Mouse (Mus musculus): Measurements from ENCODE around the gene Tnfaip8l2. TPM values are rescaled to one million over a fixed set of nuclear protein-coding genes. Genes with fewer than 3 reads are reported as not detected.

Tnfaip8l2 gene
- polyA plus RNA-seq, 1 experiment from 2014 or later: 4.7 TPM

GRCm38 (mm10) chr3:95147924-95148323 lies 5.8 kb upstream of the Tnfaip8l2 start:
- Histone ChIP-seq H3K4me3 (ENCODE audit: low read depth, low read length) (no peak overlapping the region), H3K4me1 (ENCODE audit: control insufficient read depth, insufficient read depth, low read length) (no peaks in the 10 kb centered on the region), H3K9me3 (ENCODE audit: control insufficient read depth, low read depth, low read length) (no peaks in the 10 kb centered on the region), H3K9ac (replicated peaks; ENCODE audit: low read depth, low read length) (no peak overlapping the region), H3K27me3 (ENCODE audit: control insufficient read depth, insufficient read depth, low read length) (no peaks in the 10 kb centered on the region), H3K36me3 (ENCODE audit: control insufficient read depth, insufficient read depth, low read length) (no peaks in the 10 kb centered on the region), H3K4me2 (replicated peaks; ENCODE audit: low read depth, low read length) (no peak overlapping the region), H3K27ac (ENCODE audit: low read length) (no peak overlapping the region)
- WGBS: 49% methylated on average over 3 of the region's 3 CpGs
- no peak for ATAC-seq (ENCODE audit: insufficient number of reproducible peaks, insufficient read depth, low FRiP score, low read depth)

DNA sequence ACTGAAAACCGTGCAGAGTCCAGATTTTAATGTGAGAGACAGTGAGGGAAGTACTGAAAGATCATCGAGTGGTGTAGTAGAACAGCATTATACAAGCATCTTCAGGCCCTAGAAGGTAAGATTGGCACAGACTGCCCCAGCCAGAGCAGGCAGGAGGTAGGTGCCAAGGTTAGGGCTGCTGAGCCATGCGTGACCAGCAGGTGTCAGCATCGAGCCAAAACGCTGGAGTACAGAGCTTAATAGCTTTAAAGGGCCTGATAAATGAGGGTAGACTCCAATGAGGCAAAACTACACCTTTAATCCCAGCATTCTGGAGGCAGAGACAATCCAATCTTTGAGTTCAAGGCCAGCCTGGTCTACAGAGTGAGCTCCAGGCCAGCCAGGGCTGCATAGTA lies 454 bp upstream of the Tnfaip8l2 start:
- WGBS: 7% methylated on average over 5 of the region's 5 CpGs
- peak; percentile 66; the same call in 1 of the 2 replicates for ATAC-seq (ENCODE audit: insufficient number of reproducible peaks, insufficient read depth, low FRiP score, low read depth)

GRCm38 (mm10) chr3:95141474-95141873 lies 686 bp downstream of the Tnfaip8l2 start:
- H3K9ac ChIP-seq (replicated peaks; ENCODE audit: low read depth, low read length): no peak overlapping the region
- H3K36me3 ChIP-seq (ENCODE audit: control insufficient read depth, insufficient read depth, low read length): peaks cover 5% of the 10 kb centered on the region; the same call in 1 of the 2 replicates
- no peak overlapping the region for H3K4me2 ChIP-seq (replicated peaks; ENCODE audit: low read depth, low read length)
- no peak for ATAC-seq (ENCODE audit: insufficient number of reproducible peaks, insufficient read depth, low FRiP score, low read depth)
- WGBS: 91% methylated on average over 9 of the region's 9 CpGs
- no peaks in the 10 kb centered on the region for H3K4me1 ChIP-seq (ENCODE audit: control insufficient read depth, insufficient read depth, low read length)
- H3K9me3 ChIP-seq (ENCODE audit: control insufficient read depth, low read depth, low read length): no peaks in the 10 kb centered on the region
- H3K4me3 ChIP-seq (ENCODE audit: low read depth, low read length): no peak overlapping the region
- H3K27me3 ChIP-seq (ENCODE audit: control insufficient read depth, insufficient read depth, low read length): no peaks in the 10 kb centered on the region
- no peak overlapping the region for H3K27ac ChIP-seq (ENCODE audit: low read length)

More for the DNA sequence above, 454 bp upstream of the Tnfaip8l2 start:
- no peak overlapping the region for H3K4me2 ChIP-seq (replicated peaks; ENCODE audit: low read depth, low read length)
- H3K36me3 ChIP-seq (ENCODE audit: control insufficient read depth, insufficient read depth, low read length): peaks cover 5% of the 10 kb centered on the region; the same call in 1 of the 2 replicates
- no peaks in the 10 kb centered on the region for H3K4me1 ChIP-seq (ENCODE audit: control insufficient read depth, insufficient read depth, low read length)
- no peak overlapping the region for H3K4me3 ChIP-seq (ENCODE audit: low read depth, low read length)
- no peaks in the 10 kb centered on the region for H3K27me3 ChIP-seq (ENCODE audit: control insufficient read depth, insufficient read depth, low read length)
- H3K27ac ChIP-seq (ENCODE audit: low read length): no peak overlapping the region
- no peaks in the 10 kb centered on the region for H3K9me3 ChIP-seq (ENCODE audit: control insufficient read depth, low read depth, low read length)
- H3K9ac ChIP-seq (replicated peaks; ENCODE audit: low read depth, low read length): no peak overlapping the region

- 93% methylated on average over 6 of the region's 6 CpGs for WGBS
- no peaks in the 10 kb centered on the region for H3K4me1 ChIP-seq (ENCODE audit: control insufficient read depth, insufficient read depth, low read length)
- no peaks in the 10 kb centered on the region for H3K27me3 ChIP-seq (ENCODE audit: control insufficient read depth, insufficient read depth, low read length)
- no peak overlapping the region for H3K4me3 ChIP-seq (ENCODE audit: low read depth, low read length)
- no peak overlapping the region for H3K4me2 ChIP-seq (replicated peaks; ENCODE audit: low read depth, low read length)
- no peaks in the 10 kb centered on the region for H3K9me3 ChIP-seq (ENCODE audit: control insufficient read depth, low read depth, low read length)
- H3K36me3 ChIP-seq (ENCODE audit: control insufficient read depth, insufficient read depth, low read length): peaks cover 5% of the 10 kb centered on the region; the same call in 1 of the 2 replicates
- no peak for ATAC-seq (ENCODE audit: insufficient number of reproducible peaks, insufficient read depth, low FRiP score, low read depth)
- no peak overlapping the region for H3K27ac ChIP-seq (ENCODE audit: low read length)
- H3K9ac ChIP-seq (replicated peaks; ENCODE audit: low read depth, low read length): no peak overlapping the region
Observed at GRCm38 (mm10) chr3:95140795-95141194, 1.4 kb downstream of the Tnfaip8l2 start.

GRCm38 (mm10) chr3:95140289-95140595 lies 1.9 kb downstream of the Tnfaip8l2 start:
- H3K4me2 ChIP-seq (replicated peaks; ENCODE audit: low read depth, low read length): no peak overlapping the region
- 0 out of 2 replicates have a peak, but pooled peaks cover 3% of the 10 kb centered on the region for H3K4me1 ChIP-seq (ENCODE audit: control insufficient read depth, insufficient read depth, low read length)
- no peaks in the 10 kb centered on the region for H3K27me3 ChIP-seq (ENCODE audit: control insufficient read depth, insufficient read depth, low read length)
- 68% methylated on average over 18 of the region's 18 CpGs for WGBS
- ATAC-seq (ENCODE audit: insufficient number of reproducible peaks, insufficient read depth, low FRiP score, low read depth): no peak
- H3K4me3 ChIP-seq (ENCODE audit: low read depth, low read length): no peak overlapping the region
- H3K27ac ChIP-seq (ENCODE audit: low read length): no peak overlapping the region
- no peaks in the 10 kb centered on the region for H3K9me3 ChIP-seq (ENCODE audit: control insufficient read depth, low read depth, low read length)
- H3K9ac ChIP-seq (replicated peaks; ENCODE audit: low read depth, low read length): no peak overlapping the region
- H3K36me3 ChIP-seq (ENCODE audit: control insufficient read depth, insufficient read depth, low read length): peaks cover 5% of the 10 kb centered on the region; the same call in 1 of the 2 replicates

DNA sequence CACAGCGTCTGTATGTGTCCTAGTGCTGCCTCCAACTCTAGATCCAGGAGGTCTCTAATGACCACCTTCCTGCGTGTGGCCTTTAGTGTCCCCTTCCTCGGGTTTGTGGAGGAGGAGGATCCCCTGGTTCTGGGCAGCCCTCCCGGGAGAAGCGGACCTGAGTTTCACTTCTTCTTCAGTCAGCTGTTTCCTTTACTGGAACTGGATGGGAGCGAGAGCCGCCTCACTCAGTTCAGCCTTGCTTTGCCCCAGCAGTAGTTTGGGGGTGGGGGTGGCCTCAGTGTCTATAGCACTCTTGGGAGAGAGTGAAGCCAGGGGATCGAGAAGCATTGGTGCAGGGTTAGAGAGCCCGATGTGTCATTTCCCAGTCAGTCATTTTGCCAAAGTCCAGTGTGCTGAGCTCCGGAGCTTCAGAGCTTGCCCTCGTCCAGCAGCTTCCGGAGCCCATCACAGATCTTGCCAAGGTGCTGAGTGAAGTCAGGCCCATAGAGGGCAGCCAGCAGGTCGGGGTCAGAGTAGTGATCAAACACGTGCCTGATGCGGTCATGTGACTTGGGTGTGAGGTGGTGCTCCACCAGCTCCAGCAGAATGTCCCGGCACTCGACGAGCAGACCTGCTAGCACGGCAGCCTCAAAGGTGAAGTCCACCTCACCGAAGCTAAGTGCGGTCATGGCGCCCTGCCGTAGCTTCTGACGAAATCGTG lies 2.4 kb downstream of the Tnfaip8l2 start:
- no peak overlapping the region for H3K9ac ChIP-seq (replicated peaks; ENCODE audit: low read depth, low read length)
- H3K4me3 ChIP-seq (ENCODE audit: low read depth, low read length): no peak overlapping the region
- 70% methylated on average over 25 of the region's 25 CpGs for WGBS
- 0 out of 2 replicates have a peak, but pooled peaks cover 8% of the 10 kb centered on the region for H3K4me1 ChIP-seq (ENCODE audit: control insufficient read depth, insufficient read depth, low read length)
- no peak overlapping the region for H3K4me2 ChIP-seq (replicated peaks; ENCODE audit: low read depth, low read length)
- H3K9me3 ChIP-seq (ENCODE audit: control insufficient read depth, low read depth, low read length): no peaks in the 10 kb centered on the region
- peaks cover 5% of the 10 kb centered on the region; the same call in 1 of the 2 replicates for H3K36me3 ChIP-seq (ENCODE audit: control insufficient read depth, insufficient read depth, low read length)
- no peak for ATAC-seq (ENCODE audit: insufficient number of reproducible peaks, insufficient read depth, low FRiP score, low read depth)
- H3K27ac ChIP-seq (ENCODE audit: low read length): no peak overlapping the region
- H3K27me3 ChIP-seq (ENCODE audit: control insufficient read depth, insufficient read depth, low read length): no peaks in the 10 kb centered on the region

- no peak for ATAC-seq (ENCODE audit: insufficient number of reproducible peaks, insufficient read depth, low FRiP score, low read depth)
- Histone ChIP-seq H3K9ac (replicated peaks; ENCODE audit: low read depth, low read length) (no peak overlapping the region), H3K27me3 (ENCODE audit: control insufficient read depth, insufficient read depth, low read length) (no peaks in the 10 kb centered on the region), H3K4me3 (ENCODE audit: low read depth, low read length) (no peak overlapping the region), H3K9me3 (ENCODE audit: control insufficient read depth, low read depth, low read length) (no peaks in the 10 kb centered on the region), H3K4me1 (ENCODE audit: control insufficient read depth, insufficient read depth, low read length) (0 out of 2 replicates have a peak, but pooled peaks cover 11% of the 10 kb centered on the region), H3K27ac (ENCODE audit: low read length) (no peak overlapping the region), H3K4me2 (replicated peaks; ENCODE audit: low read depth, low read length) (no peak overlapping the region), H3K36me3 (ENCODE audit: control insufficient read depth, insufficient read depth, low read length) (peaks cover 9% of the 10 kb centered on the region; the same call in 1 of the 2 replicates)
- WGBS: 91% methylated on average over 3 of the region's 3 CpGs
Observed at GRCm38 (mm10) chr3:95136336-95136735, 5.8 kb downstream of the Tnfaip8l2 start.

DNA sequence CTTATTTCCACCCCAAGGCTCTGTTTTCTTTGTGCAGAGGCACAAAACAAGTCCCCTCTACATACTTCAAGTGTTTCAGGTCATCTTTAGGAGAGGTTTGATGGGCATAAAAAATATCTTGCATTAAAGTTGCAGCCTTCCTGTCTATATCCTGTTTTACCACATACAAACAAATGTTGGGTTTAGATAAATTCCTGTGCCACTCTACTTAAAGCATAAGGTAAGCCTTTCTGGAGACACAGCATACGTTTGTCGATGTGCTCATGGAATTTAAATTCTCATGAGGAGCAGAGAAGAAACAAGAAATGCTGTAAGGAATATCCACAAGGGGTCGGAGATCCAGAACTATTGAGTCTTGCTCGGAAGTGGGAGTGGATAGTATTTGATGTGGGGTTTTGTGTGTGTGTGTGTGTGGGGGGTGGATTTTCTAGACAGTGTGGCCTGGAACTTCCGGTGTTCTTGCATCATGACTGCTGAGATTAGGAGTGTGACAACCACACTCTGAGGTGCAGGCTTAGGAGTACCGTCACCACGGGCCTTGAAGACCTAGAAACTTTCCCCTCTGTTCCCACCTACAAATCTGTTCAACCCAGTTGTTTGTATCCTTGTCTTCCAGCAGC lies 6.6 kb downstream of the Tnfaip8l2 start:
- Histone ChIP-seq H3K9ac (replicated peaks; ENCODE audit: low read depth, low read length) (no peak overlapping the region), H3K27me3 (ENCODE audit: control insufficient read depth, insufficient read depth, low read length) (no peaks in the 10 kb centered on the region), H3K4me1 (ENCODE audit: control insufficient read depth, insufficient read depth, low read length) (0 out of 2 replicates have a peak, but pooled peaks cover 11% of the 10 kb centered on the region), H3K36me3 (ENCODE audit: control insufficient read depth, insufficient read depth, low read length) (peaks cover 9% of the 10 kb centered on the region; the same call in 1 of the 2 replicates), H3K4me2 (replicated peaks; ENCODE audit: low read depth, low read length) (peak overlapping the region; percentile 53), H3K4me3 (ENCODE audit: low read depth, low read length) (no peak overlapping the region), H3K27ac (ENCODE audit: low read length) (no peak overlapping the region), H3K9me3 (ENCODE audit: control insufficient read depth, low read depth, low read length) (no peaks in the 10 kb centered on the region)
- no peak for ATAC-seq (ENCODE audit: insufficient number of reproducible peaks, insufficient read depth, low FRiP score, low read depth)
- WGBS: 79% methylated on average over 7 of the region's 7 CpGs

All from stomach, embryonic 14.5 days (tissue).